Mouse (Mus musculus) CD4-positive, CD25-positive, alpha-beta regulatory T cell, adult 4 months (primary cell): ENCODE results near the gene Cdsn. TPM values are rescaled to one million over a fixed set of nuclear protein-coding genes. Genes with fewer than 3 reads are reported as not detected.

Source experiments
- ATAC-seq: one replicate; pipeline ENCODE4 v1.8.0; 2017
- polyA plus RNA-seq, 2 experiments: library from polyadenylated mRNA; unstranded; fragments of 100-300 nt; shearing (Covaris generic); gene quantifications; one replicate each; pipeline ENCODE4 v1.2.1; 2017

Gene Cdsn
- polyA plus RNA-seq, 2 experiments from 2014 or later: not detected

- ATAC-seq: no peak
These were observed 14.5 kb upstream of the Cdsn start for GRCm38 (mm10) chr17:35537421-35537820.

GRCm38 (mm10) chr17:35538476-35538875 lies 13.5 kb upstream of the Cdsn start:
- ATAC-seq: no peak

- no peak for ATAC-seq
These were observed 12.4 kb upstream of the Cdsn start for GRCm38 (mm10) chr17:35539540-35539939.

- no peak for ATAC-seq
These were observed 9.0 kb upstream of the Cdsn start for GRCm38 (mm10) chr17:35542761-35543411.

GRCm38 (mm10) chr17:35543412-35543861 lies 8.5 kb upstream of the Cdsn start:
- ATAC-seq: no peak

- no peak for ATAC-seq
These were observed 7.9 kb upstream of the Cdsn start for GRCm38 (mm10) chr17:35544001-35544400.

- no peak for ATAC-seq
These were observed 7.2 kb upstream of the Cdsn start for GRCm38 (mm10) chr17:35544680-35545079.

- no peak for ATAC-seq
These were observed 4.5 kb upstream of the Cdsn start for GRCm38 (mm10) chr17:35547465-35547864.

- no peak for ATAC-seq
These were observed 3.3 kb upstream of the Cdsn start for GRCm38 (mm10) chr17:35548636-35549035.

GRCm38 (mm10) chr17:35549437-35550142 lies 2.3 kb upstream of the Cdsn start:
- ATAC-seq: no peak

- ATAC-seq: no peak
These were observed 1.8 kb upstream of the Cdsn start for GRCm38 (mm10) chr17:35550143-35550494.

- ATAC-seq: no peak
These were observed 1.1 kb upstream of the Cdsn start for GRCm38 (mm10) chr17:35550871-35551270.

GRCm38 (mm10) chr17:35554321-35554720 lies 2.4 kb downstream of the Cdsn start:
- ATAC-seq: no peak

- no peak for ATAC-seq
These were observed 3.0 kb downstream of the Cdsn start for GRCm38 (mm10) chr17:35554761-35555397.

- ATAC-seq: no peak
These were observed 4.3 kb downstream of the Cdsn start for GRCm38 (mm10) chr17:35556186-35556765.

GRCm38 (mm10) chr17:35556812-35557211 lies 4.9 kb downstream of the Cdsn start:
- ATAC-seq: no peak

GRCm38 (mm10) chr17:35557351-35557750 lies 5.4 kb downstream of the Cdsn start:
- ATAC-seq: no peak

GRCm38 (mm10) chr17:35558216-35558615 lies 6.3 kb downstream of the Cdsn start:
- no peak for ATAC-seq

GRCm38 (mm10) chr17:35567150-35567549 lies 15.2 kb downstream of the Cdsn start, which contains the start of gene 2300002M23Rik:
2300002M23Rik (plus strand) TSS chr17:35567450.
- ATAC-seq: no peak

GRCm38 (mm10) chr17:35567767-35568166 lies 15.8 kb downstream of the Cdsn start:
- no peak for ATAC-seq

GRCm38 (mm10) chr17:35569091-35569944 lies 17.4 kb downstream of the Cdsn start:
- no peak for ATAC-seq

- no peak for ATAC-seq
These were observed 18.9 kb downstream of the Cdsn start for GRCm38 (mm10) chr17:35570836-35571235.
